Mouse (Mus musculus) erythroblast, adult 5-6 weeks (primary cell): ENCODE data around the gene Syn3. TPM values are rescaled to one million over a fixed set of nuclear protein-coding genes. Genes with fewer than 3 reads are reported as not detected.
"Not testable (repeated sequence)": the region's sequence is repeated elsewhere in the genome, so short reads cannot be mapped to it uniquely, and the experiment has no call there.

ENCODE experiments used
- ATAC-seq: replicated peaks from 2 replicates; pipeline ENCODE4 v1.8.0; 2016; ENCODE audit warnings: moderate number of reproducible peaks, mild to moderate bottlenecking, moderate TSS enrichment, inconsistent platforms; ENCODE audit not compliant: poor library complexity, low FRiP score, severe bottlenecking
- total RNA-seq, 2 experiments: library from RNA; stranded (forward) in 1 of 2; stranded (reverse) in 1 of 2; fragments of 150-400 nt in 1 of 2; fragments of 200-764, 138-1000 nt in 1 of 2; gene quantifications; 2 replicates each; pipeline versions ENCODE4 v1.2.3 to v1.2.4; 2015 to 2017; ENCODE audit warnings: low replicate concordance in 2 of 2

Gene Syn3
- not detected in 2 replicates for total RNA-seq (2015; ENCODE audit: low replicate concordance)
- 0.77 and 0.84 TPM in 2 replicates for total RNA-seq (2017; ENCODE audit: low replicate concordance)

- no peak for ATAC-seq
Measured at GRCm38 (mm10) chr10:86498673-86499391, at the start of gene Syn3. Gene Syn3 (minus strand): TSS chr10:86498896.

GRCm38 (mm10) chr10:86526357-86526874, 27.7 kb upstream of the Syn3 start:
- ATAC-seq = not testable (repeated sequence)

GRCm38 (mm10) chr10:86513801-86514200, 15.1 kb upstream of the Syn3 start:
- no peak for ATAC-seq

GRCm38 (mm10) chr10:86510941-86511340, 12.2 kb upstream of the Syn3 start:
- ATAC-seq = no peak

GRCm38 (mm10) chr10:86502063-86502462, 3.4 kb upstream of the Syn3 start:
- ATAC-seq = no peak

GRCm38 (mm10) chr10:86498051-86498672, 534 bp downstream of the Syn3 start:
- ATAC-seq = no peak

GRCm38 (mm10) chr10:86495851-86496250, 2.8 kb downstream of the Syn3 start:
- ATAC-seq = no peak

GRCm38 (mm10) chr10:86493140-86493539, 5.6 kb downstream of the Syn3 start:
- ATAC-seq = no peak

GRCm38 (mm10) chr10:86492089-86492907, 6.4 kb downstream of the Syn3 start:
- no peak for ATAC-seq

GRCm38 (mm10) chr10:86491316-86492088, 7.2 kb downstream of the Syn3 start:
- no peak for ATAC-seq

GRCm38 (mm10) chr10:86488544-86488943, 10.2 kb downstream of the Syn3 start:
- no peak for ATAC-seq

GRCm38 (mm10) chr10:86485971-86486370, 12.7 kb downstream of the Syn3 start:
- no peak for ATAC-seq

- no peak for ATAC-seq
Measured at GRCm38 (mm10) chr10:86483968-86484367, 14.7 kb downstream of the Syn3 start.

GRCm38 (mm10) chr10:86482496-86482895, 16.2 kb downstream of the Syn3 start:
- no peak for ATAC-seq

GRCm38 (mm10) chr10:86480711-86481110, 18.0 kb downstream of the Syn3 start:
- ATAC-seq = no peak

- ATAC-seq = no peak
Measured at GRCm38 (mm10) chr10:86479718-86480121, 19.0 kb downstream of the Syn3 start.

- no peak for ATAC-seq
Measured at GRCm38 (mm10) chr10:86476720-86477119, 22.0 kb downstream of the Syn3 start.

- ATAC-seq = no peak
Measured at GRCm38 (mm10) chr10:86475270-86475669, 23.4 kb downstream of the Syn3 start.
